Comparison of ENCODE assay signal across 7 mouse cellular contexts in the genomic region with DNA sequence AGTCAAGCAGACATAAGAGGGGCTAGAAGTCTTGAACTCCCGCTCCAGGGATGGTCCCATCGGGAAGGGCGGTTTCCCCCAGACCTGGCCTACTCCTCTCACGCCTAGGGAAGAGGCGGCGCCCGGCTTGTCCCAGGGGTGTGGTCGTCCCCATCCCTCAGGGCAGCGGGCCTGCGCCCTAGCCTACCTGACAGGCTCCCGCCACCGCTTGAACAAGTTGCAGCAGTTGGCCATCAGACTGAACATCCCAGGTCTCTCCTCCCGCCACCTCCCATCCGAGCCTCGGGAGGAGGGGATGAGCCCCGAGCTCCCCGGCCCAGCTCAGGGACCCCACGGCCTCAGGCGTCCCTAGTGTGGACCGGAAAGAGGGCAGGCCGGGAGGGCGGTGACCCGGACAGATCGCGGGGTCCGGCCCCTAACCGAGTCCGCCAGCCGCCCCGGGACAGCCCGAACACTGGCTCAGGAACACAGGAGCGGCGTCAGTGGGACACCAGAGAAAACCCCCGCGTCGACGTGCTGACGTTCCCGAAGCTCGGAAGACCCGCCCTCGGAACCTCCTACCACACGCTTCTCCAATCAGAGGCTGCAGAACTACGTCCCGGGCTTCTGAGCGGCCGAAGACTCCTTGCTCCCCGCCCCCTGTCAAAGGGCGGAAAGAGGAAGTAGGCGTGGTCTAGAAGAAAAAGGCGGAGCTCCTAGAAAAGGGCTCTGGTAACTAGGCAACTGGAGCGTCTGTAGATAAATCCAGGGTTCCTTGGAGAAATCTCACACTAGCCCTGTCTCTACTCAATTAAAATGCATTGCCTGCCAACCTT. TPM values are rescaled to one million over a fixed set of nuclear protein-coding genes. Genes with fewer than 3 reads are reported as not detected.
DNase-seq lines count a peak whose midpoint lies in the region; ATAC-seq and TF ChIP-seq lines count a peak whose summit lies in the region.

A gene (minus strand): TSS at position 543 of the 815 bp plus-strand sequence.

- H3K9me3 ChIP-seq in embryonic facial prominence, embryonic 10.5 days: no peaks in the 10 kb centered on the region
- H3K9me3 ChIP-seq in intestine, postnatal 0 days (ENCODE audit: control insufficient read depth): no peaks in the 10 kb centered on the region
- H3K9me3 ChIP-seq in midbrain, embryonic 12.5 days: no peaks in the 10 kb centered on the region

- H3K9ac ChIP-seq in intestine, postnatal 0 days (ENCODE audit: low read depth, low read length): peak within 1 kb of the TSS; percentile 58
- peak within 1 kb of the TSS; percentile 80 for H3K9ac ChIP-seq in midbrain, embryonic 12.5 days (replicated peaks)

- H3K27ac ChIP-seq in embryonic facial prominence, embryonic 10.5 days (replicated peaks): peak within 1 kb of the TSS; percentile 89
- H3K27ac ChIP-seq in intestine, postnatal 0 days (ENCODE audit: low read depth, low read length): no peak within 1 kb of the TSS
- H3K27ac ChIP-seq in midbrain, embryonic 12.5 days (replicated peaks): peak within 1 kb of the TSS; percentile 72
- H3K27ac ChIP-seq in small intestine, adult 2 months (ENCODE audit: insufficient read depth, low read depth, low read length): peak within 1 kb of the TSS; percentile 14; the same call in 1 of the 2 replicates

- intact Hi-C loops in left cerebral cortex, postnatal 4 days (cut with DNase I): no loop called here

- under 1% methylated on average over 52 of the region's 52 CpGs for WGBS in embryonic facial prominence, embryonic 10.5 days
- under 1% methylated on average over 51 of the region's 52 CpGs for WGBS in intestine, postnatal 0 days
- WGBS in midbrain, embryonic 12.5 days: under 1% methylated on average over 52 of the region's 52 CpGs
- under 1% methylated on average over 52 of the region's 52 CpGs for WGBS in small intestine, adult 2 months

- TF ChIP-seq POLR2A in small intestine, adult 2 months (IDR thresholded peaks at IDR 0.05; ENCODE audit: low read depth, low read length): peak; percentile 16; the same call in 1 of the 2 replicates

- no peaks in the 10 kb centered on the region for H3K27me3 ChIP-seq in embryonic facial prominence, embryonic 10.5 days (replicated peaks; ENCODE audit: low read depth, poor library complexity, severe bottlenecking)
- H3K27me3 ChIP-seq in intestine, postnatal 0 days (replicated peaks; ENCODE audit: control insufficient read depth, insufficient read depth, low read length): no peaks in the 10 kb centered on the region
- H3K27me3 ChIP-seq in midbrain, embryonic 12.5 days: no peaks in the 10 kb centered on the region
- H3K27me3 ChIP-seq in small intestine, adult 2 months (ENCODE audit: control insufficient read depth, insufficient read depth, low read length): no peaks in the 10 kb centered on the region

- ATAC-seq in intestine, postnatal 0 days: peak; percentile 100
- peak; percentile 100 for ATAC-seq in midbrain, embryonic 12.5 days (ENCODE audit: low FRiP score, low read depth)

- peak within 1 kb of the TSS; percentile 92 for H3K4me2 ChIP-seq in intestine, postnatal 0 days (replicated peaks; ENCODE audit: low read depth)
- peak within 1 kb of the TSS; percentile 85 for H3K4me2 ChIP-seq in midbrain, embryonic 12.5 days (replicated peaks)

- DNase-seq in adrenal gland, postnatal 10 days: peak; percentile 93
- DNase-seq in embryonic facial prominence, embryonic 10.5 days (ENCODE audit: low spot score): peak; percentile 96
- peak; percentile 79 for DNase-seq in gonadal fat pad, adult 2 months (ENCODE audit: low read depth)
- DNase-seq in left cerebral cortex, postnatal 4 days: peak; percentile 91

- peak within 1 kb of the TSS; percentile 94 for H3K4me3 ChIP-seq in embryonic facial prominence, embryonic 10.5 days
- peak within 1 kb of the TSS; percentile 64 for H3K4me3 ChIP-seq in intestine, postnatal 0 days (ENCODE audit: low read depth, low read length)
- H3K4me3 ChIP-seq in midbrain, embryonic 12.5 days: peak within 1 kb of the TSS; percentile 87
- H3K4me3 ChIP-seq in small intestine, adult 2 months (ENCODE audit: low read depth, low read length): peak within 1 kb of the TSS; percentile 95

- peaks cover 14% of the 10 kb centered on the region for H3K4me1 ChIP-seq in embryonic facial prominence, embryonic 10.5 days
- H3K4me1 ChIP-seq in intestine, postnatal 0 days (replicated peaks; ENCODE audit: control insufficient read depth, insufficient read depth, low read length): no peaks in the 10 kb centered on the region
- peaks cover 8% of the 10 kb centered on the region; the same call in 1 of the 2 replicates for H3K4me1 ChIP-seq in midbrain, embryonic 12.5 days
- peaks cover 5% of the 10 kb centered on the region for H3K4me1 ChIP-seq in small intestine, adult 2 months (ENCODE audit: control insufficient read depth, insufficient read depth, insufficient read length, low read length)

- H3K36me3 ChIP-seq in embryonic facial prominence, embryonic 10.5 days (replicated peaks): no peaks in the 10 kb centered on the region
- H3K36me3 ChIP-seq in intestine, postnatal 0 days (ENCODE audit: control insufficient read depth, insufficient read depth): no peaks in the 10 kb centered on the region
- H3K36me3 ChIP-seq in midbrain, embryonic 12.5 days: no peaks in the 10 kb centered on the region
- no peaks in the 10 kb centered on the region for H3K36me3 ChIP-seq in small intestine, adult 2 months (ENCODE audit: control insufficient read depth, insufficient read depth, low read length)

- TF ChIP-seq CTCF in intestine, postnatal 0 days (IDR thresholded peaks at IDR 0.05; ENCODE audit: low read depth): no peak
- TF ChIP-seq CTCF in small intestine, adult 2 months (IDR thresholded peaks at IDR 0.05; ENCODE audit: extremely low read depth, insufficient read length, insufficient replicate concordance, low read depth, low read length): no peak

RNA-seq across cellular contexts. Expression of the gene that starts here (rescaled TPM):
- 10 to 100 TPM; 10.6 to 11.3 TPM for total RNA-seq in adrenal gland, postnatal 10 days (2021)
- 18.3 and 19.6 TPM in 2 replicates for polyA plus RNA-seq in embryonic facial prominence, embryonic 10.5 days (2016; fragmentation: Nextera tagmentation; extraction: Ambion mirVana)
- polyA plus RNA-seq in gonadal fat pad, adult 2 months (2012; rRNA removed): 3.4 and 7.1 TPM in 2 replicates
- polyA plus RNA-seq in intestine, postnatal 0 days (2015; fragmentation: Nextera tagmentation; extraction: Ambion mirVana): 9.8 and 10.0 TPM in 2 replicates
- total RNA-seq in left cerebral cortex, postnatal 4 days (2021): 10 to 100 TPM; 13.1 to 16.9 TPM
- 16.0 and 17.4 TPM in 2 replicates for polyA plus RNA-seq in midbrain, embryonic 12.5 days (2016; fragmentation: Nextera tagmentation; extraction: Ambion mirVana)
- polyA plus RNA-seq in small intestine, adult 2 months (2012; rRNA removed): 0.81 and 4.9 TPM in 2 replicates
